Mouse (Mus musculus) midbrain, embryonic 13.5 days (tissue): ENCODE measurements around the gene Krtap5-3. TPM values are rescaled to one million over a fixed set of nuclear protein-coding genes. Genes with fewer than 3 reads are reported as not detected.
"Not testable (repeated sequence)": the region's sequence is repeated elsewhere in the genome, so short reads cannot be mapped to it uniquely, and the experiment has no call there.

Experiments
- ATAC-seq: fragments of 200-750 bp; cut with Nextera tagmentation; 2 replicates; pipeline ENCODE4 v1.8.0; 2017; ENCODE audit warnings: mild to moderate bottlenecking, moderate TSS enrichment, moderate library complexity
- H3K27ac ChIP-seq: fragments of 300-500 bp; sonication (generic); 2 replicates; pipeline ENCODE4 v1.5.1; 2015; ENCODE audit warnings: inconsistent platforms, mild to moderate bottlenecking, moderate library complexity
- H3K27me3 ChIP-seq: fragments of 300-500 bp; sonication (generic); 2 replicates; pipeline ENCODE4 v1.6.1; 2015; ENCODE audit warnings: mild to moderate bottlenecking, inconsistent platforms
- H3K36me3 ChIP-seq: fragments of 300-500 bp; sonication (generic); 2 replicates; pipeline ENCODE4 v1.6.1; 2015; ENCODE audit warnings: mild to moderate bottlenecking, inconsistent platforms
- H3K4me1 ChIP-seq: fragments of 300-500 bp; sonication (generic); replicated peaks from 2 replicates; pipeline ENCODE4 v1.6.1; 2015; ENCODE audit warnings: inconsistent platforms
- H3K4me2 ChIP-seq: fragments of 300-500 bp; sonication (generic); replicated peaks from 2 replicates; pipeline ENCODE4 v1.6.1; 2015; ENCODE audit warnings: moderate library complexity, mild to moderate bottlenecking, inconsistent platforms
- H3K4me3 ChIP-seq: fragments of 300-500 bp; sonication (generic); replicated peaks from 2 replicates; pipeline ENCODE4 v1.5.1; 2015; ENCODE audit warnings: mild to moderate bottlenecking, inconsistent platforms
- H3K9ac ChIP-seq: fragments of 300-500 bp; sonication (generic); replicated peaks from 2 replicates; pipeline ENCODE4 v1.6.1; 2015; ENCODE audit warnings: mild to moderate bottlenecking, inconsistent platforms
- H3K9me3 ChIP-seq: fragments of 300-500 bp; sonication (generic); 2 replicates; pipeline ENCODE4 v1.6.1; 2016; ENCODE audit warnings: mild to moderate bottlenecking, inconsistent platforms
- WGBS: fragments of 180-500 bp; shearing (Covaris S2); methylation state at CpG from one replicate; pipeline ENCODE4 v1.1.7; 2015; 5-methylcytosine and 5-hydroxymethylcytosine counted together
- polyA plus RNA-seq: library from polyadenylated mRNA; unstranded; fragments of >200 nt; fragmentation: Nextera tagmentation; extraction: Ambion mirVana; gene quantifications from 2 replicates; pipeline ENCODE4 v1.2.1, GENCODE M21; 2015

Gene Krtap5-3
- polyA plus RNA-seq: not detected in 2 replicates

DNA sequence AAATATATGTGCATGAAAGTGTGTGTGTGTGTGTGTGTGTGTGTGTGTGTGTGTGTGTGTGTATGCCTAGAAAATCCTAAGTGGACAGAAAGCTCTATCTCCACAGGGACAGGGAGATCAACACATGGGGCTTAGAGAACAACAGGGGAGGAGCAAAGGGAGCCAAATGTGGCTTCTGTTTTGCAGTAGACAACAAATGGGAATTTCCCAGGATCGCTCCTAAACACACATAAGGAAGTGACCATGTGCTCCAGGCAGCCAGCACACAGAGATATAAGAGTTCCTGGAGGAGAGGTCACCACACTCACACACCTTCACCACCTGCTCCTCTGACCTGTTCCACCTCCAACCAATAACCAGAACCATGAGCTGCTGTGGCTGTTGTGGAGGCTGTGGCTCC, at the start of gene Krtap5-3:
Gene Krtap5-3, plus strand, starts transcription at position 301 of the 400 bp plus-strand sequence.
- Histone ChIP-seq H3K4me2 (no peak within 1 kb of the TSS), H3K9me3 (no peaks in the 10 kb centered on the region), H3K4me3 (no peak within 1 kb of the TSS), H3K9ac (no peak within 1 kb of the TSS), H3K27me3 (peaks cover 3% of the 10 kb centered on the region; the same call in 1 of the 2 replicates), H3K27ac (no peak within 1 kb of the TSS), H3K4me1 (no peaks in the 10 kb centered on the region), H3K36me3 (no peaks in the 10 kb centered on the region)
- WGBS: 77% methylated on average over 1 of the region's 1 CpGs
- ATAC-seq: no peak

DNA sequence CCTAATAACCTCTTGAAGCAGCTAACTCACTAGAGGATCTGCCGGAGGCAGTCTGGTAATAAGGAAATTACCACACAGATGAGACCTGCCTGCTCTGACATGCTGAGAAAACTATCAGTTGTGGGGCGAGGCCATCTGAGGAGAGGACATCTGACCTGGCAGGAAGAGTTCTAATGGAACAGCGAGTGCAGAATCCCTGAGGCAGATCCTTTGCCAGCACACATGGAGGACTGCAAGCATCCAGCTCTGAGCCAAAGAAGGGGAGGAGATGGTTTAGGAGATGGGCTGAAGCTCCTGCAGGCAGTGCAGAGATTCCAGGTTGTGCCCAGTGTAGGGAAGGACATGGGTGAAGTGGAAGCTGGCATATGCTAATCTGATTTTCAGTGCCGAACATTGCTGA, 49.0 kb upstream of the Krtap5-3 start:
- Histone ChIP-seq H3K4me2 (no peak overlapping the region), H3K9ac (no peak overlapping the region), H3K27ac (no peak overlapping the region), H3K27me3 (no peaks in the 10 kb centered on the region), H3K4me1 (no peaks in the 10 kb centered on the region), H3K9me3 (no peaks in the 10 kb centered on the region), H3K36me3 (no peaks in the 10 kb centered on the region), H3K4me3 (no peak overlapping the region)
- ATAC-seq: no peak
- WGBS: 84% methylated on average over 4 of the region's 4 CpGs

DNA sequence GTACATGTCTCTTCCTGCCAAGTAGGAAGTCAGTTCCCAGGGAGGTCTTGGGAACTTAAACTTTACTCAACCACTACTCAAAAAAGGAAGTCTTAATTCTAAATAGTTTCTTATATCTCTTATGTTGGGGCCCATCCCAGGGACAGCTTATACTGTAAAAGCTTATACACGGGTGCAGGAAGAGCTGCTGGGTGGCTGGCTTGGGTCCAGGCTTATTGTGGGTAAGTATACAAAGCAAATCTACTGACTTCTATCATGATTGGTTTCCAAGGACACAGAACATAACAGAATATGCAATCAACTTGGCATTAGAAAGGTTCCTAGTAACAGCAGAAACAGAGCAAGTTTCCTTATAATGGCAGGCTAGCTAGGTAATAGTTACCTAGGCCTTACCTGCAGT, 45.9 kb upstream of the Krtap5-3 start:
- no peak for ATAC-seq

DNA sequence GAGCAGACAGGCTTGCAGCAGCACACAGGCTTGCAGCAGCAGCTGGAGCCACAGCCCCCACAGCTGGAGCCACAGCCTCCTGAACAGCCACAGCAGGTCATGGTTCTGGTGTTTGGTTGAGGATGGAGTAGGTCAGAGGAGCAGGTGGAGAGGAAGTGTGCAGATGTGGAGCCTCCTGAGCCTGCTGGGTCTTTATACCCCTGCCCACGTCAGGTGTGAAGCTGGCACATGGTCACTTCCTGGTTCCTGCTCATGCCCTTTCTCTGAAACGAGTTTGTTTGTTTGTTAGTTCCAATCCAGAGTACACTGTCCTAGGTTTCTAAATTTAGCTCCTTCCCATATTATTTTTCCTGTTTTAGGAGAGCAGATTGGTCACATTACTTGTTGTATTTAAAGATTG, 44.2 kb upstream of the Krtap5-3 start, which contains the start of gene Gm29735:
Gene Gm29735, minus strand, starts transcription at position 101 of the 400 bp plus-strand sequence.
- H3K36me3 ChIP-seq, H3K4me2 ChIP-seq, H3K9me3 ChIP-seq, H3K27ac ChIP-seq, H3K4me1 ChIP-seq, H3K27me3 ChIP-seq, H3K4me3 ChIP-seq, H3K9ac ChIP-seq, ATAC-seq: not testable (repeated sequence)
- WGBS: 59% methylated on average over 2 of the region's 2 CpGs

More for the DNA sequence above, 45.9 kb upstream of the Krtap5-3 start:
- Histone ChIP-seq H3K9ac (no peak overlapping the region), H3K36me3 (no peaks in the 10 kb centered on the region), H3K9me3 (no peaks in the 10 kb centered on the region), H3K27me3 (no peaks in the 10 kb centered on the region), H3K4me1 (no peaks in the 10 kb centered on the region), H3K4me2 (no peak overlapping the region), H3K27ac (no peak overlapping the region), H3K4me3 (no peak overlapping the region)
- 78% methylated on average over 1 of the region's 1 CpGs for WGBS

DNA sequence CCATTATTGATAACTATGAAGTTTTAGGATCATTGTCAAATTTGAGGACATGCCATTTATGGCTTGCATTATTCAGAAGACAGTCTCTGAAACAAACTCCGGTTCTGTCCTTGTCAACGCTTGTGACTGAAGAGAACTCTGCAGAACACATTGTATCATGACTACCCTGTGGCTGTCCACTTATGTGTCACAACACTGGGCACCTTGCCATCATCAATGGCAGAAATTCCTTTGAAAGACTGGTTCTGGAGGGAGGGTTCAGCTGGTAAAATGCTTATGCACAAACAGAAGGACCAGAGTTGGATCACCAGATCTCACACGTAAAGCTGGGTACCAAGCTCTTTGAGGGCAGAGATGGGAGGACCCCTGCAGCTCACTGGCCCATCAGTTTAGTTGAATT, 41.8 kb upstream of the Krtap5-3 start:
- no peaks in the 10 kb centered on the region for H3K36me3 ChIP-seq
- H3K9me3 ChIP-seq: no peaks in the 10 kb centered on the region
- H3K4me3 ChIP-seq: no peak overlapping the region
- 95% methylated on average over 3 of the region's 3 CpGs for WGBS
- H3K4me1 ChIP-seq: no peaks in the 10 kb centered on the region
- no peaks in the 10 kb centered on the region for H3K27me3 ChIP-seq
- ATAC-seq: no peak
- no peak overlapping the region for H3K9ac ChIP-seq
- no peak overlapping the region for H3K4me2 ChIP-seq
- H3K27ac ChIP-seq: no peak overlapping the region

DNA sequence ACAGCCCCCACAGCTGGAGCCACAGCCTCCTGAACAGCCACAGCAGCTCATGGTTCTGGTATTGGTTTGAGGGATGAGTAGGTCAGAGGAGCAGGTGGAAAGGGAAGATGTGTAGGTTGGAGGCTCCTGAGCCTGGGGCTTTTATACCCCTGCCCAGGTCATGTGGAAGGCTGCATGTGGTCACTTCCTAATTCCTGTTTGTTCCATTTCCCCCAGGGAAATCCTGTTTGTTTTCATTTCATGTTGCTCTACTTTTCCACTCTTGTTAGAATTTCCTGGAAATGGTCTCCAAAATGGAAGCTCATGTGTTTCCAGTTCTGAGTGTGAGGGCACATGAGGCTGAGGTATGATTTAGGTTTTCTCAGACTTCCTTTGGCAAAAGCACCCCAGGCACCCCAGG, 35.5 kb upstream of the Krtap5-3 start, which contains the start of gene Gm4553:
Gene Gm4553, minus strand, starts transcription at position 101 of the 400 bp plus-strand sequence.
- H3K9me3 ChIP-seq, H3K4me1 ChIP-seq, H3K9ac ChIP-seq, H3K4me2 ChIP-seq, H3K27me3 ChIP-seq, H3K36me3 ChIP-seq, H3K27ac ChIP-seq, ATAC-seq, H3K4me3 ChIP-seq: not testable (repeated sequence)

DNA sequence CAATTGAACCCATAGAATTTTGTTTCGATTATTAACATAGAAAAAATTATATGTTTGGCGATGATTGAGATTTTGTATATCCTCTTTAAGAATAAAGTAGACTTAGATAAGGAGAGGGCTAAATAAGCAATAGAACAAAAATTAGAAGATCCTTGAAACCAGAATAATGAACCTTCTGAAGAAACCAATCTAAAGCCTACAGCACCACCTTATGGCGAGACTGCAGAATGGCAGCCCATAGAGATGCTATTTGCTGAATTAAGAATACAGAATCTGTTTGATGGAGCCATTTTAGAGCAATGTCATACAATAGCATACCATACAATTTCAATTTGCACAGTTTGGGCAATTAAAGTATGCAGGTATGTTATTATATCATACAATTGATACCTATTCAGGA, 31.3 kb upstream of the Krtap5-3 start:
- Histone ChIP-seq H3K9ac (no peak overlapping the region), H3K36me3 (no peaks in the 10 kb centered on the region), H3K4me3 (no peak overlapping the region), H3K27me3 (no peaks in the 10 kb centered on the region), H3K4me2 (no peak overlapping the region), H3K9me3 (no peaks in the 10 kb centered on the region), H3K4me1 (no peaks in the 10 kb centered on the region), H3K27ac (no peak overlapping the region)
- no peak for ATAC-seq
- WGBS: 48% methylated on average over 3 of the region's 3 CpGs

DNA sequence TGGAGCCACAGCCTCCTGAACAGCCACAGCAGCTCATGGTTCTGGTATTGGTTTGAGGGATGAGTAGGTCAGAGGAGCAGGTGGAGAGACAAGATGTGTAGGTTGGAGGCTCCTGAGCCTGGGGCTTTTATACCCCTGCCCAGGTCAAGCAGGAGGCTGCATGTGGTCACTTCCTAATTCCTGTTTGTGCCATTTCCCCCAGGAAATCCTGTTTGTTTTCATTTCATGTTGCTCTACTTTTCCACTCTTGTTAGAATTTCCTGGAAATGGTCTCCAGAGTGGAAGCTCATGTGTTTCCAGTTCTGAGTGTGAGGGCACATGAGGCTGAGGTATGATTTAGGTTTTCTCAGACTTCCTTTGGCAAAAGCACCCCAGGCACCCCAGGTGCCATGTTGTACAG, 25.3 kb upstream of the Krtap5-3 start, which contains the start of gene Krtap5-2:
Gene Krtap5-2, minus strand, starts transcription at position 101 of the 400 bp plus-strand sequence.
- not testable (repeated sequence) for H3K4me1 ChIP-seq, H3K36me3 ChIP-seq, H3K4me3 ChIP-seq, H3K9ac ChIP-seq, H3K9me3 ChIP-seq, H3K27ac ChIP-seq, ATAC-seq, H3K4me2 ChIP-seq, H3K27me3 ChIP-seq

DNA sequence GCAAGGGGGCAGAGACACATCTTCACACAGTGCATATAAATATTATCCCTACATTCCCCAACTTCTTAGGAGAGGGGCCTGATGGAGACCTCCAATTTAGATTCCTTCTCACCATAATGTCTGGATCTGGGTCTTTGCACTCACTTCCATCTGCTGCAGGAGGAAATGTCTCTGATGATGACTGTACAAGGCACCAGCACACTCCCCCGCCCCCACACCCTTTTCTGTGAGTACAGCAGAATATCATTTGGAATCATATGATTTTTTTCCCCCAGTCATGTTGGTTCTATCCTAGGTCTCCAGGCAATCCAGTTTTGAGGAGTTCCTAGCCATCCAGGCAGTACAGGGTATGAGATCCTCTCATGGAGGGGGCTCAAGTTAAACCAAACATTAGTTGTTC, 22.5 kb upstream of the Krtap5-3 start:
- Histone ChIP-seq H3K9ac (no peak overlapping the region), H3K36me3 (no peaks in the 10 kb centered on the region), H3K4me1 (no peaks in the 10 kb centered on the region), H3K27ac (no peak overlapping the region), H3K4me3 (no peak overlapping the region), H3K9me3 (no peaks in the 10 kb centered on the region), H3K27me3 (no peaks in the 10 kb centered on the region), H3K4me2 (no peak overlapping the region)
- ATAC-seq: no peak
- whole genome bisulfite sequencing: 89% methylated on average over 1 of the region's 1 CpGs

DNA sequence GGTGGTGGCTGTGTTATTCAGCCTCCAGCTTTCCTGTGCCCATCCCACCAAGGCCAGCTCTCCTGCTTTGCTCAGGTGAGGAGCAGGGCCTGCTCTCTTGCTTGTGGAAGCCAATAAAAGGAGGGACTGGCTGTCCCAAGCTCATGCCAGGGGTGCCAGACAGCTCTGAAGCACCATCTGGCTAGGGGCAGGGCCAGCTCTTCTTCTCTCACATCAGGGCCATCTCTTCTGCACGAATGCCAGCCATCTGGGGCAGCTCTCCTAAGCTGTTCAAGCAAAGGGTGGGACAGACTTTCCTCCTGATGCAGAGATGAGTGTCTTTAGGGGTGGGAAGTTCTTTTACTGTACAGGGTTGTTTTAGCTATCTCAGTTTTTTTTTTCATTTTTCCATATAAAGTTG, 20.1 kb upstream of the Krtap5-3 start:
- no peak for ATAC-seq
- H3K27me3 ChIP-seq: no peaks in the 10 kb centered on the region

DNA sequence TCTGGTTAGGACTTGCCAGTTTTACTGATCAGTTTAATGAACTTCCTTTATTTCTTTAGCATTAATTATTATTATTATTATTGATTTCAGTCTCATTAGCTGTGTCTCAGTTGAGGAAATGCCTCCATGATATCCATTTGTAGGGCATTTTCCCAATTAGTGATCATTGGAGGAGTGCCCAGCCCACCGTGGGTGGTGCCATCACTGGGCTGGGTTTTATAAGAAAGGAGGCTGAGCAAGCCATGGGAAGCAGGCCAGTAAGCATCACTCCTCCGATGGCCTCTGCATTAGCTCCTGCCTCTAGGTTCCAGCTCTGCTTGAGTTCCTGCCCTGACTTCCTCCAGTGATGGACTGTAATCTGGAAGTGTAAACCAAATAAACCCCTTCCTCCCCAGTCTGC, 13.0 kb upstream of the Krtap5-3 start:
- no peak for ATAC-seq
- no peaks in the 10 kb centered on the region for H3K27me3 ChIP-seq

More for the DNA sequence above, 20.1 kb upstream of the Krtap5-3 start:
- no peaks in the 10 kb centered on the region for H3K9me3 ChIP-seq
- H3K4me3 ChIP-seq: no peak overlapping the region
- no peak overlapping the region for H3K9ac ChIP-seq
- no peaks in the 10 kb centered on the region for H3K36me3 ChIP-seq
- H3K27ac ChIP-seq: no peak overlapping the region
- no peaks in the 10 kb centered on the region for H3K4me1 ChIP-seq
- H3K4me2 ChIP-seq: no peak overlapping the region
- 58% methylated on average over 1 of the region's 1 CpGs for WGBS

DNA sequence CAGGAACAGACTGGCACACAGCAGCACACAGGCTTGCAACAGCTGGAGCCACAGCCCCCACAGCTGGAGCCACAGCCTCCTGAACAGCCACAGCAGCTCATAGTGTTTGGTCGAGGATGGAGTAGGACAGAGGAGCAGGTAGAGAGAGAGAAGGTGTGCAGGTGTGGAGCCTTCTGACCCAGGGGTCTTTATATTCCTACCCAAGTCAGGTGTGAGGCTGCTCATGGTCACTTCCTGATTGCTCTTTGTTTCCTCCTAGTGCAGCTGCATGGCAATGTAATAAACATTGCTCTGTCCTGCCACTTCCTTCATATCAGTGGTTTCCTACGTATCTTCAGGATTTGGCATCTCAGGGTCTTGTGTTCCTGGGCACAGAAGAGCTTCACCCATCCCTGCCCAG, 10.9 kb upstream of the Krtap5-3 start, which contains the start of gene Gm10153:
Gene Gm10153, minus strand, starts transcription at position 101 of the 400 bp plus-strand sequence.
- no peak for ATAC-seq
- no peak within 1 kb of the TSS for H3K4me2 ChIP-seq
- H3K9me3 ChIP-seq: no peaks in the 10 kb centered on the region
- H3K9ac ChIP-seq: no peak within 1 kb of the TSS
- no peak within 1 kb of the TSS for H3K27ac ChIP-seq
- no peaks in the 10 kb centered on the region for H3K36me3 ChIP-seq
- no peak within 1 kb of the TSS for H3K4me3 ChIP-seq
- no peaks in the 10 kb centered on the region for H3K27me3 ChIP-seq
- WGBS: 59% methylated on average over 2 of the region's 2 CpGs
- no peaks in the 10 kb centered on the region for H3K4me1 ChIP-seq

More for the DNA sequence above, 13.0 kb upstream of the Krtap5-3 start:
- H3K9ac ChIP-seq: no peak overlapping the region
- H3K36me3 ChIP-seq: no peaks in the 10 kb centered on the region
- H3K27ac ChIP-seq: no peak overlapping the region
- WGBS: 76% methylated on average over 2 of the region's 2 CpGs
- H3K4me3 ChIP-seq: no peak overlapping the region
- no peak overlapping the region for H3K4me2 ChIP-seq
- H3K4me1 ChIP-seq: no peaks in the 10 kb centered on the region
- H3K9me3 ChIP-seq: no peaks in the 10 kb centered on the region

DNA sequence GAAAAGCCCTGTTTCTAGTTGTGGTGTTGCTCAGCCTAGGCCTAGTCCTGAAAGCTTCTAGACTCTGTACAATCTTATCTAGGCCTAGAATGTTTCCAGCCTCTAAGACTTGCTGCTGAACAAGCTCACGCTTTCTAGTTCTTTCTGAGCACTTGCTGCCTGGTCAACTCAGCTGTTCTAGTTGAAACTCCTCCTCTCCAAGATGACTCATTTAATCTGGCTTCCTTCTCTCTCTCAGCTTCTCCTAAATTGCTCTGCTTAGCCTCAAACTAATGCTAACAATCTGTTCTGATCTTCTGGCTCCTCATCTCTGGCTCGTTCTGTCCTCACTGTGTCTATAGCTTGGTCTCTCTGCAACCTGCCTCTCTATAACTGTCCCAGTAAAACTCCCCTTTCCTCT, 2.4 kb upstream of the Krtap5-3 start:
- Histone ChIP-seq H3K9ac (no peak overlapping the region), H3K9me3 (no peaks in the 10 kb centered on the region), H3K4me3 (no peak overlapping the region), H3K4me2 (no peak overlapping the region), H3K27me3 (peaks cover 3% of the 10 kb centered on the region; the same call in 1 of the 2 replicates), H3K36me3 (no peaks in the 10 kb centered on the region), H3K27ac (no peak overlapping the region), H3K4me1 (no peaks in the 10 kb centered on the region)
- WGBS: 90% methylated on average over 2 of the region's 2 CpGs
- no peak for ATAC-seq
